Mouse (Mus musculus): ENCODE results near the gene Hba-a1.

DNA sequence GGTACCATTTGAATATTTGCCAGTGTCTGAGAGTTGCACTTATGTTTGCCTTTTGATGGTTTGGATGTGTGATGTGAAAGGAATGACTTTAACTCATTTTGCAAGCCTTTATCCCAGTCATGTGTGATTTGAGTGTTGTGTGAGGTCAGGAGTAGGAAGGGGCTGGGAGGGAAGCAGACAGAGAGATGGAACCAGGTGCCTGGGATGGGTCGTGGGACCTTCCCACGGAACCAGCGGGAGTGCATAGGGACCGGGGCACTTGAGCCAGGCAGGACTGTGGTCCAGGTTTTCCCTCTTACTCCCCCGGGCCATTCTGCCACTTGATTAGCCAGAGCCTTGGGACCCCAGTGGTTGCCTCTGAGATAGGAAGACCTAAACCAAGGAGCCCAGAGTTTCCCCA is 15.3 kb upstream of the Hba-a1 start:
- TF ChIP-seq CTCF (IDR thresholded peaks at IDR 0.05; ENCODE audit: low read depth) = no peak
- no peak for TF ChIP-seq EP300 (optimal IDR thresholded peaks at IDR 0.05)

Data from stomach, postnatal 0 days (tissue).